Mouse (Mus musculus): ENCODE results near the gene Vegfa. TPM values are rescaled to one million over a fixed set of nuclear protein-coding genes. Genes with fewer than 3 reads are reported as not detected.

Vegfa gene
- polyA plus RNA-seq, 1 experiment from 2014 or later: 2.1 TPM

DNA sequence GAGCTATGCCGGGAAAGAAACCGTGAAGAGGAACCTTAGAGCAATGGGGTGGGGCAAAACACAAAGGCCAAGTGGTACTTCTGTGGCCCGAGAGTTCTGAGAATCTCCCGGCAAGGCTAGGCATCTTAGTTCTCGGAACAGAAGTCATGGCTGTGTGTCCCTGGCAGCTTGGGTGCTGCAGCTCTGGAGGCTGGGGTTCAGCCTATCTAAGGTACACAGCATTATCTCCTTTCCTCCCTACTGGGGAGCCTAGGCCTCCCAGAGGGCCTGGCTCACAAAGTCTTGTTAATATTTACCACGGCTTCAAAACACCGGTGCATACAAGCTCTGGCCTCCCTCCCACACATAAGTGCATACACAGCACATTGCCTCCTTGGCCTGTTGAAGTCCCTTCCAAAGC is 59.0 kb downstream of the Vegfa start:
- peaks cover 34% of the 10 kb centered on the region for H3K4me1 ChIP-seq
- H3K36me3 ChIP-seq (replicated peaks): no peaks in the 10 kb centered on the region
- H3K27me3 ChIP-seq (replicated peaks; ENCODE audit: low read depth, poor library complexity, severe bottlenecking): 0 out of 2 replicates have a peak, but pooled peaks cover 5% of the 10 kb centered on the region
- H3K4me3 ChIP-seq: no peak overlapping the region
- DNase-seq (ENCODE audit: low spot score): no peak
- peak overlapping the region; percentile 80; the same call in 1 of the 2 replicates for H3K27ac ChIP-seq (replicated peaks)
- WGBS: 91% methylated on average over 7 of the region's 7 CpGs
- H3K9me3 ChIP-seq: no peaks in the 10 kb centered on the region

DNA sequence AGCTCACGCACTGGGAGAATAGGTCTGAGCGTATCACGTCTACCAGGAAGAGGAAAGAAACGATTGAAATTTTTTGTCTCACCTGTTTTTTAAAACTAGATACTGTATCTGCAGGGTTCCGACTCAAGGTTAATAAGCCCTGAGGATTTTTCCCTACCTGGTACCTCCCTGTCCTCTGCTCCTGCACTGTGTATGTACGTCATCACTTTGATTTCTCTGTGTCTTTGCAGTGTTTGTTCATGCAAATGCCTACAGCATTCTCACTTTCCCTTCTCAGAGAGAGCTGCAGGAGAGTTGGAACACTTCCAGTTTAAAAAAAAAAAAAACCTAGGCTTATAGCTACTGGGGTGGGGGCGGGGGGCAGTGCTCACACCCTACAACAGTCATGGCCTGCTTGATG is 59.8 kb downstream of the Vegfa start:
- H3K4me1 ChIP-seq: peaks cover 39% of the 10 kb centered on the region

DNA sequence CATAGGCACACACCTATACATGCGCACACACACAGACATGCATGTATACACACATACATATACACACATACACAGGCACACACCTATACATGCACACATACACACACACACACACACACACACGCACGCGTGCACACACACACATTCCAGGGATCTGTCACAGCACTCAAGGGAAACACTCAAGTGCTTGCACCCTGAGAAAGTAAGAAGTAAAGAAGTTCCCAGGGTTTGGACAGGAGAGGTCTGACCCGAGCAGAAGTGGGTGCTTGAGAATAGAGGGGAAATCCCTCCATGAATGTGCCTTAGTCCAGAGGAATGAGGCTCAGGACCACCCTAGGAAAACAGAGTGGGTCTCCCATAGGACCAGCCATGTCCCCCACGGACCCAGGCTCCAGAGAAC is 60.4 kb downstream of the Vegfa start:
- Histone ChIP-seq H3K27ac (replicated peaks) (no peak overlapping the region), H3K9me3 (no peaks in the 10 kb centered on the region), H3K36me3 (replicated peaks) (no peaks in the 10 kb centered on the region), H3K4me3 (no peak overlapping the region), H3K27me3 (replicated peaks; ENCODE audit: low read depth, poor library complexity, severe bottlenecking) (0 out of 2 replicates have a peak, but pooled peaks cover 5% of the 10 kb centered on the region), H3K4me1 (peaks cover 45% of the 10 kb centered on the region)
- DNase-seq (ENCODE audit: low spot score): no peak
- 91% methylated on average over 6 of the region's 6 CpGs for WGBS

More for the DNA sequence above, 59.8 kb downstream of the Vegfa start:
- Histone ChIP-seq H3K36me3 (replicated peaks) (no peaks in the 10 kb centered on the region), H3K27me3 (replicated peaks; ENCODE audit: low read depth, poor library complexity, severe bottlenecking) (0 out of 2 replicates have a peak, but pooled peaks cover 5% of the 10 kb centered on the region), H3K27ac (replicated peaks) (peak overlapping the region; percentile 44; the same call in 1 of the 2 replicates), H3K4me3 (no peak overlapping the region), H3K9me3 (no peaks in the 10 kb centered on the region)
- no peak for DNase-seq (ENCODE audit: low spot score)
- WGBS: 91% methylated on average over 7 of the region's 7 CpGs

DNA sequence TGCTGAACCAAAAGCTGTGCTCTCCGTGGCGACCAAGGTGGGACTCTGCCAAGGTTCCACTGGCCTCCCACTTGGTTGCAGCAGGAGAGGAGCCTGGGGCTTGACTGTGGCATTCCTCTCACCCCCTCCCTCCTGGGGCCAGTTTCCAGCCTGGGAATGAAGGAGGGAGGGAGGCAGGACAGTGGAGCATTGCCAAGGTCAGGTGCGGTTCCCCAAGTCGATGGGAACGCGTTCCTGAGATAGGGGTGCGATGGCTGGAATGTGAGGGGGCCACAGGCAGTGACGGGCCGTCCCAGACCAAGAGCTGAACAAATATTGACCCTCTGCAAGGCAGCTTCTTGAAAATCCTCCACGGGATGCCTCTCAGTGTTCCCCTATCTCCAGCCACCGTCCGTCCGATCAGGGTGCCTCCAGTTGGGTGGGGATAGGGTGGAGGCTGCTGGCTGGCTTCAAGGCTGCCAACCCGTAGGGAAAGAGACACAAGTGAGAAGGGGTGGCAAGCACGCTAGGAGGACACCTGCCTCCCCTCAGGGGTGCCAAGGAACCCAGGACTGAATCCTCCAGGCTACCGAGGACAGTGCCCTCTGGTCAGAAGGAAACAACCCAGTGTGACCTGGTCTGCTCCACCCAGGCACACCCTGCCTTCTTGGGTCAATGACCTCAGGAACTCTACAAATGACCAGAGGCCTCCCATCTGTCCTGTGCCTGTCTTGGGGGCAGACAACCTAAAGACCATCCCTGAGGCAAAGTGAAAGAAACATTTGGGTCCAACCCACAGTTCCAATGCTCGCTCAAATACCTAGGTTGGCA is 61.2 kb downstream of the Vegfa start:
- peaks cover 51% of the 10 kb centered on the region for H3K4me1 ChIP-seq
- DNase-seq (ENCODE audit: low spot score): no peak
- WGBS: 79% methylated on average over 17 of the region's 17 CpGs
- 0 out of 2 replicates have a peak, but pooled peaks cover under 1% of the 10 kb centered on the region for H3K27me3 ChIP-seq (replicated peaks; ENCODE audit: low read depth, poor library complexity, severe bottlenecking)
- H3K9me3 ChIP-seq: no peaks in the 10 kb centered on the region
- peak overlapping the region; percentile 24; the same call in 1 of the 2 replicates for H3K27ac ChIP-seq (replicated peaks)
- H3K4me3 ChIP-seq: no peak overlapping the region
- H3K36me3 ChIP-seq (replicated peaks): no peaks in the 10 kb centered on the region

DNA sequence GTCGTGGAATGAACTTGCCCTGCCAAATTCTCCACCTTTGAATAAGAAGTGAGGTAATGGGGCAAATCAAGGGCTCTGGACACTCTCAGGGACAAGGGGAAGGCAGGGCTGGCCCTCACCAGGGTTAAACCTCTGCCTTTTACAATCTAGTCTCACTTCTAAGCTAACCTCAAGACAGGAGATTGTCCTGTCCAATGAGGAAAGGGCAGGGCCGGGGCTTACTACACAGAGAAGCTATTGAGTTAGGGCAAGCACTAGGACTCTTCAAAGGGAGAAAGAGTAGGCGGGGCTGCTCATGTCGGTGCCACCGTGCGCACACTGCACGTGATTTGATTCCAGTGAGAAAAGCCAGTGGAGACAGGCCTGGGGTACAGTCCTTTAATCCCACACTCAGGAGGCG is 62.6 kb downstream of the Vegfa start:
- Histone ChIP-seq H3K9me3 (no peaks in the 10 kb centered on the region), H3K4me3 (no peak overlapping the region), H3K36me3 (replicated peaks) (no peaks in the 10 kb centered on the region), H3K4me1 (peaks cover 58% of the 10 kb centered on the region), H3K27me3 (replicated peaks; ENCODE audit: low read depth, poor library complexity, severe bottlenecking) (no peaks in the 10 kb centered on the region), H3K27ac (replicated peaks) (no peak overlapping the region)
- 56% methylated on average over 8 of the region's 8 CpGs for WGBS
- no peak for DNase-seq (ENCODE audit: low spot score)

DNA sequence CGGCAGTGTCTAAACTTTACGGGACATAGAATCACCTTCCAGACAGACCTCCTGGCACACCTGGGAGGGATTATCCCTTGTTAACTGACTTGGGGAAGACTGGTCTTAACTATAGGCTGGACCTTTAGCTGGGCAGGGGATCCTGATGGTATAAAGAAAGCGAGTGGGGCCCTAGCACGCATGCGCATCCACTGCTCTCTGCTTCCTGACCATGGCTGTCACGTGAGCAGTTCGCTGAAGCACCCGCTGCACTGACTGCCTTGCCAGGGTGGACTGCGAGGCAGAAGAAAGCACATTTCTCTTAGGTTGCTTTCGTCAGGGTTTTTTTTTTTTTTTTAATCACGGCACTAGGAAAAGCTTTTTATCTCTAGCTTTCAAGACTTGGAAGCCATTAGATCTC is 63.8 kb downstream of the Vegfa start:
- WGBS: 79% methylated on average over 11 of the region's 11 CpGs
- H3K4me3 ChIP-seq: no peak overlapping the region
- no peaks in the 10 kb centered on the region for H3K9me3 ChIP-seq
- peaks cover 60% of the 10 kb centered on the region for H3K4me1 ChIP-seq
- H3K27me3 ChIP-seq (replicated peaks; ENCODE audit: low read depth, poor library complexity, severe bottlenecking): no peaks in the 10 kb centered on the region
- no peak for DNase-seq (ENCODE audit: low spot score)
- peak overlapping the region; percentile 72 for H3K27ac ChIP-seq (replicated peaks)
- H3K36me3 ChIP-seq (replicated peaks): no peaks in the 10 kb centered on the region

Other genes with a start within 250 kb of the Vegfa start
- 152 and 154 TPM in 2 replicates for gene Mrps18a, start 78.6 kb upstream of the Vegfa start, polyA plus RNA-seq (2016; fragmentation: Nextera tagmentation; extraction: Ambion mirVana)
- 9.8 and 10.2 TPM in 2 replicates for gene Rsph9, start 111.8 kb upstream of the Vegfa start, polyA plus RNA-seq (2016; fragmentation: Nextera tagmentation; extraction: Ambion mirVana)
- gene Mad2l1bp, start 121.2 kb upstream of the Vegfa start, polyA plus RNA-seq (2016; fragmentation: Nextera tagmentation; extraction: Ambion mirVana): 36.6 and 41.0 TPM in 2 replicates
- 33.8 and 34.9 TPM in 2 replicates for gene Gtpbp2, start 128.7 kb upstream of the Vegfa start, polyA plus RNA-seq (2016; fragmentation: Nextera tagmentation; extraction: Ambion mirVana)
- gene Polh, start 170.3 kb upstream of the Vegfa start, polyA plus RNA-seq (2016; fragmentation: Nextera tagmentation; extraction: Ambion mirVana): 15.1 and 15.7 TPM in 2 replicates
- gene Xpo5, start 170.4 kb upstream of the Vegfa start, polyA plus RNA-seq (2016; fragmentation: Nextera tagmentation; extraction: Ambion mirVana): 72.7 and 77.6 TPM in 2 replicates
- gene Polr1c, start 215.7 kb upstream of the Vegfa start, polyA plus RNA-seq (2016; fragmentation: Nextera tagmentation; extraction: Ambion mirVana): 125 and 130 TPM in 2 replicates
- 66.6 and 70.6 TPM in 2 replicates for gene Yipf3, start 215.7 kb upstream of the Vegfa start, polyA plus RNA-seq (2016; fragmentation: Nextera tagmentation; extraction: Ambion mirVana)
- gene Lrrc73, start 221.2 kb upstream of the Vegfa start, polyA plus RNA-seq (2016; fragmentation: Nextera tagmentation; extraction: Ambion mirVana): 0.67 and 0.86 TPM in 2 replicates

Data from embryonic facial prominence, embryonic 10.5 days (tissue).